Mouse (Mus musculus) cerebellum, postnatal 25 days (tissue): ENCODE results near the gene Fbln1.
"Not testable (repeated sequence)": the region's sequence is repeated elsewhere in the genome, so short reads cannot be mapped to it uniquely, and the experiment has no call there.

Experiments
- DNase-seq, 2 experiments: peaks; one replicate each; pipeline ENCODE4 v3.0.0; 2021; ENCODE audit warnings: mixed read lengths in 2 of 2

Fbln1 gene

DNA sequence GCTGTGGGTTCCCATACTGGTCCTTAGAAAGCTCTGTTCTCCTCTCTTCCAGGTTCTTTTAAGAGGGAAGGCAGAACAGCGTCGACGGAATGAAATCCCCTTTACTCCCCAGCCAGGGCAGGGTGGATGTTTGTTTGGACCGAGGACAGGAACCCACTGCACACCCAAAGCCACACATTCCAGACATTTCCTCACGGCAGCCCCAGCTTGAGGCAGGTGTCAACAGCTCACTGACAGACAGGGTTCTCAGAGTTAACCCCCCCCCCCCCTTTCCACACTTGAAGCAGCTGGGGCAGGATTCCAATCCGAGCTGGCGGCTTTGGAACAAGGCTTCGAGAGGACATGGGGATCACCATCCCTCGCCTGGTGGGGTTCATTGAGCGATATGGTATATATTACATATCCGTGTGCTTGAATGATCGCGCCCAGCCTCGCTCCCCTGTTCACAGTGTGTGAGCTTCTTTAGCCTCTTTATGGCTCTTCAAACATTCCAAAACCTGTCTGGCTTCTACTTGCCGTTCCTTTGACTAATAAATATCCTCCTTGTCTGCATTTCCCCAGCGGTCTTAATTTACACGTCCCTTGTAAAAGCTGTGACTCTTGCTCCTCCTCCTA lies 92.5 kb downstream of the Fbln1 start:
- DNase-seq, result no peak

DNA sequence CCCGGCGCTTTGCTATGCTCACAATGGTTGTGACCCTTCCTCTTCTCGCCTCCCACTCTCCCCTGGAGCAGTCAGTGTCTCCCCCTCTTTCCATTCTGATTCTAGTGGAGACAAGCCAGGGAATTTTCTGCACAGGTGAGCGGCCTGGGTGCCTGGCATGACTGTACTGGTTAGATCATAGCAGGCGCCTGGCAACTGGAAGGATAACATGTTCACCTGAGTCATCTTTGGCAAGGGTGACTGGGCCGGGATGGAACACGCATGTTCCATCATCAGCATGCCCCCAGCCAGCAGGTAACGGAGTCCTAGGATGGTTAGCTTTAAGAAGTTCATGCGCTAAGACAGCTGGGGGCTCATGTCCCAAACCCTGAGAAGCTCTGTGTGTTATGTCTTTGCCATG lies 93.2 kb downstream of the Fbln1 start:
- peak; percentile 40 to 50 for DNase-seq

DNA sequence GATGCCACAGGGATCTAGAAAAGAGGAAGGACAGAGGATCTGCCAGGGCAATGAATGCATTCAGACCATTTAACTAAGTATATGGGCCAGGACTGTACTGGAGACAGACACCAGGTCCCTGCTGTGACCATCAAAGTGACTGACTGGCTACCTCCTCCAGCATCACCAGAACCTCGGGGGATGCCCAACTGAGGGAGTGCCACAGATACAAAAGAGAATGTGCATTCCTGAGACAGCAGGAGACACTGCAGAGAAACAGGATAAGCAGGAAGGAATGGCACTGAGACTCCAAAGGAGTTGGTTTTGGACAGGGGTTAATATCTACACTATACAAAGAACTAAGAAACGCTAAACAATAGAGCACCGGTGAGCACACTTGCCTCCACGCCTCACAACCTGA lies 97.5 kb downstream of the Fbln1 start:
- no peak for DNase-seq

DNA sequence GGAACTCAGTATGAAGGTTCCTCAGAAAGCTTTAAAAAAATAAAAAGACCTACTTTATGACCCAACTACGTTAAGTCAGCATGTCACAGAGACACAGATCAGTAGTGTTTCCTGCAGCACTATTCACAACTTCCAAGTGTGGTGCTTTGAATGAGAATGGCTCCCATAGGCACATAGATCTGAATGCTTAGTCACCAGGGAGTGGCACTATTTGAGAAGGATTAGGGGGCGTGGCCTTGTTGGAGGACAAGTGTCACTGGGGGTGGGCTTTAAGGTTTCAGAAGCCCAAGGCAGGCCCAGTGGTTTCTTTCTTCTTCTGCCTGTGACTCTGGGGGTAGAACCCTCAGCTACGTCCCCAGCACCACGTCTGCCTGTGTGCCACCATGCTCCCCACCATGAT lies 98.2 kb downstream of the Fbln1 start:
- no peak for DNase-seq

DNA sequence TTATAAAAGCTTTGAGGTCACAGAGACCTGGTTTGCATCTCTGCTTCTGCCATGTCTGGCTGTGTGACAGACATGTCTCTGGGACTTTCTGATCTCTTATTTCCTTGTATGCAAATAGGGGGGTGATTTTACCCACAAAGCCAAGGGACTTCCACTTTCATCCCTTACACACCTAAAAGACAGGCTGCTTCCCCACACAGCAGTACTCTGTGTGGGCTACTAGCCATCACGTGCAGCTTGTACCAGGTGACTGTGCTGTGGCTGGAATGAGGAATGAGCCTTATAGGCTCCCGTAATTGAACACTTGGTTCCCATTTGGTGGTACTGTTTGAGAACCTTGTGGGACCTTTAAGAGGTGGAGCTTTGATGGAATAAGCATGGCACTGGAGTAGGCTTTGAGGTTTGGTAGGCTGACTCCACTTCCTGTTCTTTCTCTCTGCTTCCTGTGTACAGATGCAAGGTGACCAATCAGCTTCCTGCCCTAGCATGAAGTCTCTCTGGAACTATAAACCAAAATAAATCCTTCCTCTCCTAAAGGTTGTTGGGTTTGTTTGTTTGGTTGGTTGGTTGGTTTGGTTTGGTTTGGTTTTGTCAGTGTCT lies 101.4 kb downstream of the Fbln1 start:
- DNase-seq, result no peak

DNA sequence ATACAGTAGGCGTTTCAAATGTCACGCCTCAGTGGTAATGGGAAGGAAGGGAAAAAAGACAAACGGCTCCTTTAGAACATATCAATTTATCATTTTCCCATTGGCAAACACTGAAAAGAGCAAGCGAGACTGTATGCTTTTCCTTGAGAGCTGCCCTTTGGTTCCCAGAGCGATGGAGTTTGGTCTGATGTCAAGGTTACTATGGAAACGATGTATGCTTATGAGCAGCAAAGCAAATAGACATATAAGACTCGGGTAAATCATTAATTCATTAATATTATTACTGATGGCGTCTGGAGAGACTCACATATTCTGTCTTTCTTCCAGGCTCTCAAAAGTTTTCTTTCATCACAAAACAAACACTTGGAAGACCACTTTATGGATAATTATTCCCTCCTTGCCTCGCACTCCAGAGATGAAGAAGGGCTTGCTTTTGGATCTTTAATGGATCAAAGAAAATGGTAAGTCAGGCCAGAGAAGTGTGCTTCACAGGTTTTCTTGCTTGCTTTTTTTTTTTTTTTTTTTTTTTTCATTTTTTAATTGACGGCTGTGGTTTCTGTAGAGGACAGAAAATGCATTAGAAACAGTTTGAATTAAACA lies 105.4 kb downstream of the Fbln1 start:
- no peak for DNase-seq

DNA sequence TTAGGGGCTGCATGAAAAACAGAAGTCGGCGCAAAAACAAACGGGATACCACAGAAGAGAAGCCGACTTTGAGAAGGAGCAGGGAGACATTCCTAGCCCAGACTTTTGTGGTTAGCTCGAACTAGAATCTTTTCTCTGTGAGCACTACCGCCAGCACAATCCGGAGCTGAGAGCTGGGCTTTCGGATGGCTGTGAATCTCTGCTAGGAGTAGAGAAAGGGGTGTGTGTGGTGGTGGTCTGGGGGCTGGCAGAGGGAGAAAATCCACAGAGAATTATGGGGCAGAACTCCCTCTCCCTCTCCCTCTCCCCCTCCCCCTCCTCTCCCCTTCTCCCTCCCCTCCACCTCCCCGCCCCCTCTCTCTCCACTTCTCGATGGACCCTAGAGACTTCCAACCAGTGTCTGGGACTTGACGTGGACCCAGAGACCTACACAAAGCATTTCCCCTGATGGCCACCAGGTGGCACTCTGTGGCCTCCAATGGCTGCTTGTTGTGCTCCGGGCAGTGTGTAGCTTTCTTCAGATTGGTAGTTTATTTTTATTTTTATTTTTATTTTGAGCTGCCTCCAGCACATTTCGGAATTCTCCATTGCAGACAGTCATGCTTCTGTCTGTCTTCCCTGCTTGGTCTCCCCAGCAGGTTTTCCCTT lies 109.8 kb downstream of the Fbln1 start:
- DNase-seq, result peak; percentile 85 to 88

DNA sequence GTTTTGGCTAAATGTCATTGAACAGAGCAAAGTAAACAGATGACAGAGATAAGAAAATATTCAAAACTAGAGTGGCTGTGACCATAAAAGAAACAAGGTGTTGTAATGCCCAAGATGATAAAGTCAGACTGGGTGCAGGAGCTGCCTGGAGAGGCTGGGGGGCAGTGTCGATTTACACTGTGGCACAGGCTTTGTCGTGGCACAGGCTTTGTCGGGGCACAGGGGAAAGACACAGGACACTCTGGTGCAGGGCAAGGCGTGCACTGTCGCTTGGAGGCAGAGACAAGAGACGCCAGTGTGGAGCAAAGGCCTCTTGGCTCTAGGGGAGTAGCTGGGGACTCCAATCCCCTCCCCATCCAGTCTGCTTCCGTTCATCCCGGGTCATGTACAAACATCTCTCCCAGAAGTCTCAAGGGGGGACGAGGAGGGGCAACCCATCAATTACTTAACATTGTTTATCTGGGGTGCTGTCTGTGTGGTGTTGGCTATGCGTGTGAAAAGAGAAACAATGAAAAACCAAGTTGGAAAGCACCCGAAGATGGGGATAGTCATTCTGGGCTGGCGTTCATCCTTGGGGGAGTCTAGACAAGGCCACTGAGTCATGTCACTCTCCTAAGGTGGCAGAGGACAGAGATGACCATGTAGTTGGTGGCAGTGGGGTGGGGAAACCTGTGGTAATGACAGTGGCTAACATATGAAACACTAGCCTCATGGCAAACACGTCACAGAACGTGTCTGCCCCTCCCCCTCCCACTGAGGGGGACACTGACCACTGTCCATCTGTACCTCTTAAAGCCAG lies 110.8 kb downstream of the Fbln1 start:
- no peak for DNase-seq

DNA sequence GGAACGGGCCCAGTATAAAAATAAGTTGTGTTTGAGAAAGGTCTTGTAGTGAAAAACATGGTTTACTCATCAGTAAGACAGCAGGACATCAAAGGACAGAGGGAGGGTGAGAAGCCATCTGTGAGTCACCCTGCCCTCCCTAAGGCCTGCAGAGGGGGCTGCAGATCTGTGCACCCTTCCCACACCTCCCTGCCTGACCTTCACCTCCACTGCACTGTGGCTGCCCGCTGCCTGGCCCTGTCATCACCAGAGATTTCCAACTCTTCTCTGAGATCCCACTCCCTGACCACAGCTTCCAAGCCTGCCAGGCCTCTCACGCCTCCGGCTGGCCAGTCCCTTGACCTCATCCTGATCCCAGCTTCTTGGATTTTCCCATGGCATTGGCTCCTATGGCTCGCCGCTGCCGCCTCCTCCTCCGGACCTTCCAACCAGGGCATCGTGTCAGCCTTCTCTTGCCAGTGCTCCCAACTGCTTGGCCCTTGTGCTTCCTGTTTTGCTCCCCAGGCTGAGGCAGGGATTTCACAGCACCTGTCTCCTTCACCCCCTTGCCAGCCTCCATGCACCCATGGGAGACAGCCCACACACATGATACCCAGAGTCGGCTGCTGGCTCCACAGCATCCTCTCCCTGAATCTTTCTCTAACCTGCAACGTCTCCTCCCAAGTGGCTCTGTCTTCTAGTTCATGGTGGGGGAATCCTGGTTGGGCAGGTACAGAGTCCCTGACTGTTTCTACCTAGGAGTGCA lies 114.3 kb downstream of the Fbln1 start:
- DNase-seq, result no peak

DNA sequence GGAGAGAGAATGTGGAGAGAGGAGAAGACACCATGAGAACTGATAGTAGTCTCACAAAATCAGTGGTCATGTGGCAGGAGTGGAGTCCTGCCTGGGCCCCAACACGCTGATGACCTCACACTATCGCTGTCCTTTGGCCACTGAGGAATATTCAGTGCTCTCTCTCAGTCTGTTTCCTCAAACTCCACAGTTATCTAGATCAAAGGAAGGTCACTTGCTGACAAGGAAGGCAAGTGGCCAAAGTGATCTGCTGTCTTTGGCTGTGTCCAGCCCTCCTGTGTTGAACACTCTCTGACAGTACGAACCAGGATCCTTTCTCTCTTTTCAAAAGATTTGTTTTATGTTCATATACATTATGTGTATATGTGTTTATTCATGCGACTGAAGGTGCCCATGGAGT lies 117.5 kb downstream of the Fbln1 start:
- no peak for DNase-seq

DNA sequence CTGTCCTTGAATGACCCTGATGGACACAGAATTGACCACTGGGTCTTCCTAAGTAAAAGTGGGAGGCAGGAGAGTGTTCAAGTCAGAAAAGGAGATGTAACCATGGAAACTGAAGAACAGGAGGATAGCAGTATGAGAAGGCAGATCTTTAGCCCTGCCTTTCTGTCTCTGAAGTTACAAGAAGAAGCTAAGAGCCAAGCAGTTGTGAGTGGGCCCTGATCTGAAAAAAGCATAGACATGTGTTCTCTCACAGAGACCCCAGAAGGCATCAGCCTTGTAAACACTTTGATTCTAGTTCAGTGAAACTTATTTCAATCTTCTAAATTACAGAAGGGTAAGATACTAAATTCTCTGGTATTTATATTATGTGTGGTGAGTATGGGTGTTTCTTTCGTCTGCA lies 118.7 kb downstream of the Fbln1 start:
- DNase-seq, result no peak

DNA sequence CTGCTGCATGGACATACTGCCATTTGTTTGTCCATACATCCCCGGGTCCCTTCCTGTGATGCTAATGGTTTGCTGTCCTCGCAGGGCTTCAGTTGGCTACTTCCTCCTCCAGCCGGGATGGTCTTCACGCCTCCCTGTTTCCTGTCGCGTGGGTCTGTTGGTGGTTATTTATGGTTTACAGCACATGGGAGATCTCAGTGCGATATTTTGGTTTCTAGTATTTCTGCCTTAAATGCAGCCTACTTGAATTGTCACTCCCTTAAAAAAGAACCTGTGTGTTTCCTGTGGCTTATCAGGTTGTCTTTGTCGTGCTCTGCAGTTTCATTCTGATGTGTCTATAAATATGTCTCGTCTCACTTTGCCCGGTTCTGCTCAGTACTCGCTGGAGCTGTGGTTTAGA lies 122.1 kb downstream of the Fbln1 start:
- DNase-seq, result no peak

DNA sequence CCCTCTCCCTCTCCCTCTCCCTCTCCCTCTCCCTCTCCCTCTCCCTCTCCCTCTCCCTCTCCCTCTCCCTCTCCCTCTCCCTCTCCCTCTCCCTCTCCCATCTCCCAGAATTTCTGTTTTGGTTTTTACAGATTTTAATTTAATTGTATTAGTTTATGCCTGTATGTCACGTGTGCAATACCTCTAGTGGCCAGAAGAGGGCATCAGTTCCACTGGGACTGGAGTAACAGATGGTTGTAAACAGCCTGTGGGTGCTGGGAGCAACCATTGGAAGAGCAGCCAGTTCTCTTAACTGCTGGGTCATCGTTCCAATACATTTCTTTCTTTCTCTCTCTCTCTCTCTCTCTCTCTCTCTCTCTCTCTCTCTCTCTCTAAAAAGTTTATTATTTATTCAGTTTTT lies 122.7 kb downstream of the Fbln1 start:
- DNase-seq, result not testable (repeated sequence)

DNA sequence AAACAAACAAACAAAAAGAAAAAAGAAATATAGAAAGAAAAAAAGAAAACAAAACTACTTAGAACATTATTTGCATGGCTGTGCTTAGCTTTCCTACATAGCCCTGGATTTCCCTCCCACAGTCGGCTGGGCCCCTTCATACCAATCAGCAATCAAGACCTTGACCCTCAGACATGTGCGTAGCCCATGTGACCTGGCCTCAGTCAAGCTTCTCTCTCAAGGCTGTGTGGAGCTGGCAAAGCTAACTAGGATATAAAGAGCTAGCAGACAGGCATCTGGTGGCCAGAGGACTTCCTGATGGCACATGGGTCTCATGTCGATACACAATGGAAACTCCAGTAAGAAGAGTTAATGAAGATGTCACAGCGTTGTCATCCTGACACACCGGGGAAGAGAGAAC lies 123.3 kb downstream of the Fbln1 start:
- DNase-seq, result no peak

DNA sequence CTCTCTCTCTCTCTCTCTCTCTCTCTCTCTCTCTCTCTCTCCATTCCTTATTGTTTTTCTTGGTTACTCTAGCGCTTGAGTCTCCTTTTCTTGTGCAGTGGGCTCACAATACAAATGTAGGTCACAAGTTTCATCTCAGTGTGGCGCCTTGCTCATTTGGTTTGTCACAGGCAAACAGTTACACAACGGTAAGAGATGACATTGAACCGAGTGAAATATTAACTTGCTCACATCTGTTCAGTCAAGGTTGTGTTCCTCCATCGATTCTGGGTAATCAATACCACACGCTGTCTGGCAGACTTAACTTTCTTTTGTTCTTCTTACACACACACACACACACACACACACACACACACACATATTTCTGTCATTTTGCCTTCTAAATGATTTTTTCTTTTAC lies 124.3 kb downstream of the Fbln1 start:
- DNase-seq, result no peak

DNA sequence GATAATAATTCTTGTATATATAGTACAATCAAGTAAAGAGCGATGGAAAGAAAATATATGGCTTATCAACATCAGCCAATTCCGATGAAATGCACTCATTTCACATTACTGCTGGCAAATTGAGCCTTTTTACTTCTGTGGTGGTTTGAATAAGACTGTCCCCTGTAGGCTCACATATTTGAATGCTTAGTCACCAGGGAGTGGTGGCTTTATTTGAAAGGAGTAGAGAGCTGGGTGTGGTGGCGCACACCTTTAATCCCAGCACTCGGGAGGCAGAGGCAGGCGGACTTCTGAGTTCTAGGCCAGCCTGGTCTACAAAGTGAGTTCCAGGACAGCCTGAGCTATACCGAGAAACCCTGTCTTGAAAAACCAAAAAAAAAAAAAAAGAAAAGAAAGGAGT lies 127.8 kb downstream of the Fbln1 start:
- not testable (repeated sequence) for DNase-seq

DNA sequence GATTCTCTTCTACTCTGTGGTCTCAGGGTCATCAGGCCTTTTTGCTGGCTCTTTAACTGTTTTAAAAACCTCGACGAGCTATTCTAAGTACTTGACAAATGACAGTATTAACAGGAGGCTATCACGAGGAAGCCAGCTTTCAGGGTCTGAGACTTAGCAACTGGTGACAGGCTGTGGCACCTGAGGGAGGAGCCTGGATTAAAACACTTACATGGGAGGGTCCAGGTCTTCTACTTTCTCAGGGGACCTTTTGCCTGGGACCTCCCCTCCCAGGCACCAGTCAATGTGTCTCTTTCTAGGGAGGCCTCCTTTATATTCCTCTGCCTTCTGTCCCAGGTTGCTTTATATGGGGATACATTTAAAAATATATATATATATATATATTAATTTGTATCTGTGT lies 128.5 kb downstream of the Fbln1 start:
- no peak for DNase-seq

DNA sequence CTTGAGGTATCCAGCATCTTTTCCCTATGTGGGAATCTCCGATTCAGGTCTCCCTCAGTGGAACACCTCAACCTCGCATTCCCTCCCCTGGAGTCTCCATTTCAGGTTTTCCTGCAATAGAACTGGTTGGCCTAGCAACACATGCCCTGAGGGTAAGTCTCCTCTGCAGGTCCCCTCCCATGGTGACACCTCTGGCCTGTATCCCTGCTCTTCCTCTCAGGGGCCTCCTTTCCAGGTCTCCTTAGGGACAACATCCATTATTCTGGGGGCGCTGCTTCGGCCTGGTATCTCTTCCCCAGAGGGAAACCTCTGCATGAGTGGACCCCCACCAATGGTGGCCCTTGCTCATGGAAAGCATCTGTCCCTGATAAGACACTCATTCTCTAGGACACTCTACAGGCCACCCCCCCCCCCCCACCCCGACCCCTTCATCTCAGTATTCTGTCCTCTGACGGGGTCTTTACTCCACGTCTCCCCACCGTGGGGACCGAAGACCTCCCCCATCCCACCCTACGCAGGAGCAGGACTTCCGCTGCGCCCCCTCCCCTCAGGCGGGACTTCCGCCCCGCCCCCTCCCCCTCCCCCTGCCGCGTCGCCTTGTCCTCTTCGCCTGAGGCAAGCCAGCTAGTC lies 130.0 kb downstream of the Fbln1 start, which contains the start of gene Atxn10:
TSS of gene Atxn10 (plus strand) at position 575 of the 630 bp plus-strand sequence.
- DNase-seq, result peak in 1 of 2 experiments; percentile 36
